Mouse (Mus musculus) stomach, embryonic 14.5 days (tissue): Measurements from ENCODE around the gene Slc25a54. TPM values are rescaled to one million over a fixed set of nuclear protein-coding genes. Genes with fewer than 3 reads are reported as not detected.

Experiments
- ATAC-seq: fragments of 200-750 bp; cut with Nextera tagmentation; 2 replicates; pipeline ENCODE4 v1.8.0; 2017; ENCODE audit warnings: low read depth, moderate TSS enrichment; ENCODE audit not compliant: insufficient number of reproducible peaks, insufficient read depth, low FRiP score
- H3K27ac ChIP-seq: fragments of 300-500 bp; sonication (generic); 2 replicates; pipeline ENCODE4 v1.5.1; 2014; ENCODE audit warnings: mild to moderate bottlenecking, low read length, moderate library complexity, mixed read lengths
- H3K27me3 ChIP-seq: fragments of 300-500 bp; sonication (generic); 2 replicates; pipeline ENCODE4 v1.6.1; 2014; ENCODE audit warnings: low read length, control low read depth, mixed read lengths; ENCODE audit not compliant: control insufficient read depth, insufficient read depth
- H3K36me3 ChIP-seq: fragments of 300-500 bp; sonication (generic); 2 replicates; pipeline ENCODE4 v1.6.1; 2014; ENCODE audit warnings: mild to moderate bottlenecking, control low read depth, low read length, moderate library complexity, mixed read lengths; ENCODE audit not compliant: control insufficient read depth, insufficient read depth
- H3K4me1 ChIP-seq: fragments of 300-500 bp; sonication (generic); 2 replicates; pipeline ENCODE4 v1.6.1; 2014; ENCODE audit warnings: low read length, control low read depth, mixed read lengths; ENCODE audit not compliant: control insufficient read depth, insufficient read depth
- H3K4me2 ChIP-seq: fragments of 300-500 bp; sonication (generic); replicated peaks from 2 replicates; pipeline ENCODE4 v1.6.1; 2014; ENCODE audit warnings: low read depth, low read length, control low read depth
- H3K4me3 ChIP-seq: fragments of 300-500 bp; sonication (generic); 2 replicates; pipeline ENCODE4 v1.5.1; 2014; ENCODE audit warnings: low read depth, low read length, control low read depth
- H3K9ac ChIP-seq: fragments of 300-500 bp; sonication (generic); replicated peaks from 2 replicates; pipeline ENCODE4 v1.6.1; 2014; ENCODE audit warnings: low read depth, mild to moderate bottlenecking, control low read depth, low read length, moderate library complexity, mixed read lengths
- H3K9me3 ChIP-seq: fragments of 300-500 bp; sonication (generic); 2 replicates; pipeline ENCODE4 v1.6.1; 2016; ENCODE audit warnings: low read depth, low read length, control low read depth; ENCODE audit not compliant: control insufficient read depth
- WGBS: fragments of 180-500 bp; shearing (Covaris S2); extraction: QIAGEN DNeasy Blood & Tissue Kit; methylation state at CpG from one replicate; pipeline ENCODE4 v1.1.7; 2014; 5-methylcytosine and 5-hydroxymethylcytosine counted together
- polyA plus RNA-seq: library from polyadenylated mRNA; unstranded; fragments of >200 nt; fragmentation: Nextera tagmentation; extraction: Ambion mirVana; gene quantifications from 2 replicates; pipeline ENCODE4 v1.2.1, GENCODE M21; 2014

The Slc25a54 gene
- polyA plus RNA-seq, 1 experiment from 2014 or later: not detected

- H3K9ac ChIP-seq: no peak overlapping the region
- no peak overlapping the region for H3K4me2 ChIP-seq
- H3K9me3 ChIP-seq: no peaks in the 10 kb centered on the region
- H3K27me3 ChIP-seq: no peaks in the 10 kb centered on the region
- H3K4me3 ChIP-seq: no peak overlapping the region
- H3K27ac ChIP-seq: no peak overlapping the region
- no peak for ATAC-seq
- H3K4me1 ChIP-seq: no peaks in the 10 kb centered on the region
- WGBS: 72% methylated on average over 5 of the region's 5 CpGs
- no peaks in the 10 kb centered on the region; the same call in 1 of the 2 replicates for H3K36me3 ChIP-seq
Measured at GRCm38 (mm10) chr3:109129768-109130167, 49.5 kb downstream of the Slc25a54 start.

GRCm38 (mm10) chr3:109132966-109133365, 52.7 kb downstream of the Slc25a54 start:
- Histone ChIP-seq H3K36me3 (no peaks in the 10 kb centered on the region; the same call in 1 of the 2 replicates), H3K9ac (no peak overlapping the region), H3K4me3 (no peak overlapping the region), H3K27ac (no peak overlapping the region), H3K27me3 (no peaks in the 10 kb centered on the region), H3K4me2 (no peak overlapping the region), H3K9me3 (no peaks in the 10 kb centered on the region), H3K4me1 (no peaks in the 10 kb centered on the region)
- WGBS: 86% methylated on average over 4 of the region's 4 CpGs
- ATAC-seq: no peak

- ATAC-seq: no peak
- 95% methylated on average over 15 of the region's 15 CpGs for WGBS
- no peak overlapping the region for H3K9ac ChIP-seq
Measured at GRCm38 (mm10) chr3:109134036-109134435, 53.8 kb downstream of the Slc25a54 start.

GRCm38 (mm10) chr3:109135352-109135751, 55.1 kb downstream of the Slc25a54 start:
- Histone ChIP-seq H3K4me3 (no peak overlapping the region), H3K4me2 (no peak overlapping the region), H3K36me3 (no peaks in the 10 kb centered on the region; the same call in 1 of the 2 replicates), H3K4me1 (no peaks in the 10 kb centered on the region), H3K27me3 (no peaks in the 10 kb centered on the region), H3K9me3 (no peaks in the 10 kb centered on the region), H3K27ac (no peak overlapping the region), H3K9ac (no peak overlapping the region)
- ATAC-seq: no peak
- WGBS: 91% methylated on average over 1 of the region's 1 CpGs

More at GRCm38 (mm10) chr3:109134036-109134435, 53.8 kb downstream of the Slc25a54 start:
- Histone ChIP-seq H3K4me1 (no peaks in the 10 kb centered on the region), H3K4me2 (no peak overlapping the region), H3K27me3 (no peaks in the 10 kb centered on the region), H3K4me3 (no peak overlapping the region), H3K36me3 (no peaks in the 10 kb centered on the region; the same call in 1 of the 2 replicates), H3K9me3 (no peaks in the 10 kb centered on the region), H3K27ac (no peak overlapping the region)

GRCm38 (mm10) chr3:109152561-109152960, 72.3 kb downstream of the Slc25a54 start:
- Histone ChIP-seq H3K27me3 (no peaks in the 10 kb centered on the region), H3K4me2 (no peak overlapping the region), H3K9me3 (no peaks in the 10 kb centered on the region), H3K27ac (no peak overlapping the region), H3K36me3 (peaks cover 3% of the 10 kb centered on the region; the same call in 1 of the 2 replicates), H3K4me3 (no peak overlapping the region), H3K9ac (no peak overlapping the region), H3K4me1 (no peaks in the 10 kb centered on the region)
- no peak for ATAC-seq
- WGBS: 89% methylated on average over 4 of the region's 4 CpGs

GRCm38 (mm10) chr3:109153410-109153809, 73.1 kb downstream of the Slc25a54 start:
- WGBS: 98% methylated on average over 6 of the region's 6 CpGs
- H3K4me3 ChIP-seq: no peak overlapping the region
- H3K36me3 ChIP-seq: peaks cover 3% of the 10 kb centered on the region; the same call in 1 of the 2 replicates
- H3K27me3 ChIP-seq: no peaks in the 10 kb centered on the region
- H3K27ac ChIP-seq: no peak overlapping the region
- H3K9me3 ChIP-seq: no peaks in the 10 kb centered on the region
- no peak overlapping the region for H3K4me2 ChIP-seq
- no peak overlapping the region for H3K9ac ChIP-seq
- ATAC-seq: no peak
- H3K4me1 ChIP-seq: no peaks in the 10 kb centered on the region

GRCm38 (mm10) chr3:109155926-109156669, 75.8 kb downstream of the Slc25a54 start:
- no peak for ATAC-seq
- Histone ChIP-seq H3K36me3 (peaks cover 8% of the 10 kb centered on the region; the same call in 1 of the 2 replicates), H3K27me3 (no peaks in the 10 kb centered on the region), H3K9me3 (no peaks in the 10 kb centered on the region), H3K9ac (no peak overlapping the region), H3K27ac (no peak overlapping the region), H3K4me3 (no peak overlapping the region), H3K4me1 (no peaks in the 10 kb centered on the region), H3K4me2 (no peak overlapping the region)
- 82% methylated on average over 4 of the region's 4 CpGs for WGBS

GRCm38 (mm10) chr3:109157481-109157880, 77.2 kb downstream of the Slc25a54 start:
- no peak for ATAC-seq
- Histone ChIP-seq H3K4me1 (no peaks in the 10 kb centered on the region), H3K4me3 (no peak overlapping the region), H3K27ac (no peak overlapping the region), H3K4me2 (no peak overlapping the region), H3K36me3 (peaks cover 8% of the 10 kb centered on the region; the same call in 1 of the 2 replicates), H3K27me3 (no peaks in the 10 kb centered on the region), H3K9ac (no peak overlapping the region), H3K9me3 (no peaks in the 10 kb centered on the region)
- WGBS: 77% methylated on average over 3 of the region's 3 CpGs
